Mouse (Mus musculus): ENCODE data around the gene Spc24. TPM values are rescaled to one million over a fixed set of nuclear protein-coding genes. Genes with fewer than 3 reads are reported as not detected.

The Spc24 gene
- total RNA-seq, 1 experiment, result 127 TPM

DNA sequence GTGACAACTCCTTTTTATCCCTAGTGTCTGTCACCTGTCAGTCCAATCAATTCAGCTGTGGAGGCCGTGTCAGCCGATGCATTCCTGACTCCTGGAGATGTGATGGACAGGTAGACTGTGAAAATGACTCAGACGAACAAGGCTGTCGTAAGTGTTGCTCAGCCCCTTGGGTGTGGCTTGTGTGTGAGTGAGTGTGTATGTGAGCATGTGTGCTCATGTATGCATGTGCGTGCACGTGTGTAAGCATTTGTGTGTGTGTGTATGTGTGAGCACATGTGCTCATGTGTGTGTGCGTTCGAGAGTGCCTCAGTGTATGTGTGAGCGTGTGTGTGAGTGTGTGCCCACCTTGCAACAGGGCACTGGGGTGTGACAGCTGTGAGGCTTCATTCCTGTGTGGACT is 27.8 kb downstream of the Spc24 start:
- DNase-seq (ENCODE audit: low read depth, low spot score), result no peak
- in situ Hi-C loops (cut with MboI; ENCODE audit: low sequenced_read_pairs in 2 of 2, unreplicated experiment in 2 of 2), result no loop called here
- no peak overlapping the region for H3K4me3 ChIP-seq (ENCODE audit: insufficient read depth in 1 of 2, low read depth in 1 of 2, low read length in 2 of 2, poor library complexity in 1 of 2, severe bottlenecking in 1 of 2)
- H3K9me3 ChIP-seq (ENCODE audit: control insufficient read depth, insufficient read depth, low read depth, low read length), result no peaks in the 10 kb centered on the region
- peaks cover 4 to 14% of the 10 kb centered on the region in 2 experiments; a peak in 2 of 4 replicates for H3K4me1 ChIP-seq (ENCODE audit: control insufficient read depth in 2 of 2, insufficient read depth in 2 of 2, low read length in 2 of 2, poor library complexity in 1 of 2)
- TF ChIP-seq MAFK (IDR thresholded peaks at IDR 0.05; ENCODE audit: insufficient read depth, low read depth, low read length) (no peak), ZNF384 (IDR thresholded peaks at IDR 0.05; ENCODE audit: low read depth, low read length) (no peak), HCFC1 (IDR thresholded peaks at IDR 0.05; ENCODE audit: borderline replicate concordance, insufficient read depth, low read length) (no peak), ZC3H11A (IDR thresholded peaks at IDR 0.05; ENCODE audit: borderline replicate concordance, low read depth, low read length) (no peak), CHD2 (IDR thresholded peaks at IDR 0.05; ENCODE audit: low read depth, low read length) (no peak)
- no peak overlapping the region; the same call in 1 of the 2 replicates for H3K27ac ChIP-seq (ENCODE audit: insufficient read depth, low read depth, low read length, poor library complexity, severe bottlenecking)
- H3K36me3 ChIP-seq (ENCODE audit: control insufficient read depth, insufficient read depth, low read length, poor library complexity, severe bottlenecking), result peaks cover 74% of the 10 kb centered on the region
- H3K9ac ChIP-seq (ENCODE audit: insufficient read depth, low read depth, low read length, poor library complexity, severe bottlenecking), result no peak overlapping the region

DNA sequence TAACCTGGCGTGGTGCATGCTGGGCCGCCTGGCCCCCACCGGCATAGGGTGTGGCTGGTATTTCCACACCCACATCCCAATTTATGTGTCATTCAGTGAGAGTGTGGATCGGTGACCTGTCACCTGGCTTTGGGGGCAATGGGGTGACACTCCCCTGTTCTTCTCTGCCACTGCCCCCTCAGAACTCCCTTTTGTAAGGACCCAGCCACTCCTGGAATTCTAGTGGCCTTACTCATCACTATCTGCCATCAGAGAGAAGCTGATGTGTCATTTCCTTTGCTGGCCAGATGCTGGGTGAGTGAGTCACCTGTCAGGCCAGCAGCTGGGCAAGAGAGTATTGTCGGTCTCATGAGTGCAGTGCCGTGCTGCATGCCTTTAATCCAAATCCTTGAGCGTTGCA is 30.8 kb downstream of the Spc24 start:
- TF ChIP-seq ZNF384 (IDR thresholded peaks at IDR 0.05; ENCODE audit: low read depth, low read length), result no peak
- Histone ChIP-seq H3K36me3 (ENCODE audit: control insufficient read depth, insufficient read depth, low read length, poor library complexity, severe bottlenecking) (peaks cover 71% of the 10 kb centered on the region), H3K4me1 (ENCODE audit: control insufficient read depth in 2 of 2, insufficient read depth in 2 of 2, low read length in 2 of 2, poor library complexity in 1 of 2) (peaks cover 4 to 28% of the 10 kb centered on the region in 2 experiments; a peak in 3 of 4 replicates), H3K9ac (ENCODE audit: insufficient read depth, low read depth, low read length, poor library complexity, severe bottlenecking) (no peak overlapping the region), H3K27ac (ENCODE audit: insufficient read depth, low read depth, low read length, poor library complexity, severe bottlenecking) (no peak overlapping the region), H3K4me3 (ENCODE audit: insufficient read depth in 1 of 2, low read depth in 1 of 2, low read length in 2 of 2, poor library complexity in 1 of 2, severe bottlenecking in 1 of 2) (no peak overlapping the region), H3K9me3 (ENCODE audit: control insufficient read depth, insufficient read depth, low read depth, low read length) (no peaks in the 10 kb centered on the region)
- in situ Hi-C loops (cut with MboI; ENCODE audit: low sequenced_read_pairs in 2 of 2, unreplicated experiment in 2 of 2), result no loop called here
- DNase-seq (ENCODE audit: low read depth, low spot score), result no peak

DNA sequence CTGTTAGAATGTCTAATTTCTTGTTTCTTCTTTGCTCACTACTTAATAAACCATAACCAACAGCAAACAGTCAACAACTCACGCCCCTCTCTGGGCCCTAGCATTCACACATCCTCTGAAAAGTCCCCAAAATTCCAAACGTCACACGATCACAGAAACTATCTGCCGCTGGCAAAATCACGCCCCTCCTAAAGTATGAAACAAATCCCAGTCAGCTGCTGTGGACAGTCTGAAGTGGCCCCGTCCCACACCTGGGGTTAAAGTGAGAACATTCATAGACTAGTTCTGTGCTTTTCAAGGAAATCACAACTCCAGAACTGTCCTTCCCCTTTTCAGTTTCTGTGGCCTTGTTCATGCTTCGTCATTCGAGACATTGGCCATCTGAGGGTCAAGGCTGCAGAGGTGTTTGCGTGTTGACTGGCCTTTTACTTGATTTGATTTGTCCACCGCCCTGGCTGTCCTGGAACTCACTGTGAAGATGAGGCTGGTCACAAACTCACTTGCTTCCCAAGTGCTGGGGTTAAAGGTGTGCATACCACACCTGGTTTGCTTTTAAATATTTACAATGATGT is 31.8 kb downstream of the Spc24 start:
- Histone ChIP-seq H3K27ac (ENCODE audit: insufficient read depth, low read depth, low read length, poor library complexity, severe bottlenecking) (no peak overlapping the region), H3K4me3 (ENCODE audit: insufficient read depth in 1 of 2, low read depth in 1 of 2, low read length in 2 of 2, poor library complexity in 1 of 2, severe bottlenecking in 1 of 2) (no peak overlapping the region), H3K4me1 (ENCODE audit: control insufficient read depth in 2 of 2, insufficient read depth in 2 of 2, low read length in 2 of 2, poor library complexity in 1 of 2) (peaks cover 4 to 28% of the 10 kb centered on the region in 2 experiments; a peak in 3 of 4 replicates), H3K9ac (ENCODE audit: insufficient read depth, low read depth, low read length, poor library complexity, severe bottlenecking) (no peak overlapping the region), H3K9me3 (ENCODE audit: control insufficient read depth, insufficient read depth, low read depth, low read length) (no peaks in the 10 kb centered on the region), H3K36me3 (ENCODE audit: control insufficient read depth, insufficient read depth, low read length, poor library complexity, severe bottlenecking) (peaks cover 62% of the 10 kb centered on the region)
- DNase-seq (ENCODE audit: low read depth, low spot score), result no peak
- in situ Hi-C loops (cut with MboI; ENCODE audit: low sequenced_read_pairs in 2 of 2, unreplicated experiment in 2 of 2), result no loop called here
- no peak for TF ChIP-seq HCFC1 (IDR thresholded peaks at IDR 0.05; ENCODE audit: borderline replicate concordance, insufficient read depth, low read length)
- no peak for TF ChIP-seq ZNF384 (IDR thresholded peaks at IDR 0.05; ENCODE audit: low read depth, low read length)
- no peak for TF ChIP-seq ZC3H11A (IDR thresholded peaks at IDR 0.05; ENCODE audit: borderline replicate concordance, low read depth, low read length)
- no peak for TF ChIP-seq CHD2 (IDR thresholded peaks at IDR 0.05; ENCODE audit: low read depth, low read length)
- no peak for TF ChIP-seq MAFK (IDR thresholded peaks at IDR 0.05; ENCODE audit: insufficient read depth, low read depth, low read length)

DNA sequence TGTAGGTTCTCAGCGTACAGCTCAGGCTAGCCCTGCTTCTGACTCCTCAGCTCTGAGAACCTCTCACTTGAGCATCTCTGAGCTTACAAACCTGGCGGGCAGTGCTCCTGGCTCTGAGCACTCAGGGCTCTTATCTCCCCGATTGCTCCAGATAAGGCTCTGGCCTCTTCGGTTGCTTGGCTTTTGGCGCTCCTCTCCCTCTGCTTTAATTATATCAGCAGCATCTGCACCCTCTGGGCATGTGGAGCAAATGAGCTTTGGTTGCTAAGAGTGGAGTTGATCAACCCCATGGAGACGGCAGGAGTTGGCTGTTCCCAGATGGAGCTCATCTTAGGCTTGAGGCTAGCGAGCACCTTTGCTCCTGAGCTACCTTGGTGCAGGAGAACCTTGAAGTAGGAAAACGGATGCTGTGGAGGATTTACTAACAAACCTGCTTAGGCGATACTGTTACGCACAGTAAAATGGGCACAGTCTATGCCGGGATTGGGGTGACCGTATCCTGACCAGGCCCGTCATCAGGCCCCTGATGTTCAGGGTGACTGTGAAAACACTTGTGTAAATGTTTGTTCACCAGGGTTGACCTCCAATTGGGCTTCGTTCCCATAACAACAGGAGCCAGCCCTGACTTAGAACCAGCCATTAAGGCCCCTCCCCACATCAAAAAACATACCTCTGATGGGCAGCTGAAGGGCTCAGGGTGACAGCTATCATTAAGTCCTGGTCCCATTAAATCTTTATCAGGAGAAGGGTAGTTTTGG is 33.7 kb downstream of the Spc24 start:
- H3K27ac ChIP-seq (ENCODE audit: insufficient read depth, low read depth, low read length, poor library complexity, severe bottlenecking), result no peak overlapping the region
- no peak for DNase-seq (ENCODE audit: low read depth, low spot score)
- H3K4me1 ChIP-seq (ENCODE audit: control insufficient read depth in 2 of 2, insufficient read depth in 2 of 2, low read length in 2 of 2, poor library complexity in 1 of 2), result peaks cover 4 to 30% of the 10 kb centered on the region in 2 experiments; a peak in 3 of 4 replicates
- no peaks in the 10 kb centered on the region for H3K9me3 ChIP-seq (ENCODE audit: control insufficient read depth, insufficient read depth, low read depth, low read length)
- TF ChIP-seq ZC3H11A (IDR thresholded peaks at IDR 0.05; ENCODE audit: borderline replicate concordance, low read depth, low read length) (no peak), MAFK (IDR thresholded peaks at IDR 0.05; ENCODE audit: insufficient read depth, low read depth, low read length) (no peak), ZNF384 (IDR thresholded peaks at IDR 0.05; ENCODE audit: low read depth, low read length) (no peak), HCFC1 (IDR thresholded peaks at IDR 0.05; ENCODE audit: borderline replicate concordance, insufficient read depth, low read length) (no peak)
- H3K9ac ChIP-seq (ENCODE audit: insufficient read depth, low read depth, low read length, poor library complexity, severe bottlenecking), result peak overlapping the region; percentile 38
- in situ Hi-C loops (cut with MboI; ENCODE audit: low sequenced_read_pairs in 2 of 2, unreplicated experiment in 2 of 2), result no loop called here
- H3K4me3 ChIP-seq (ENCODE audit: insufficient read depth in 1 of 2, low read depth in 1 of 2, low read length in 2 of 2, poor library complexity in 1 of 2, severe bottlenecking in 1 of 2), result peak overlapping the region; percentile 1; a peak in 1 of 4 replicates
- peaks cover 44% of the 10 kb centered on the region; the same call in 1 of the 2 replicates for H3K36me3 ChIP-seq (ENCODE audit: control insufficient read depth, insufficient read depth, low read length, poor library complexity, severe bottlenecking)

Measured in ES-E14 (cell line).